In genomic region chr12:103860976-103861375, GRCm38 (mm10) we compare ENCODE assay signal across 27 mouse cellular contexts. TPM values are rescaled to one million over a fixed set of nuclear protein-coding genes. Genes with fewer than 3 reads are reported as not detected.
DNase-seq lines count a peak whose midpoint lies in the region; ATAC-seq lines count a peak whose summit lies in the region.
"Had no signal": no experiment of that assay in that cellular context is flagged by ENCODE, and none has a peak within 500 bp of the region (broad histone marks: within the 10 kb centered on the region; RNA-seq: fewer than 3 reads in every experiment).

No protein-coding gene starts in this region.

- DNase-seq in kidney, adult 9 months: peak; percentile 2
- no peak for DNase-seq in kidney, adult 8-10 months
- peak; percentile 2 for DNase-seq in brain, adult 2 months (ENCODE audit: low read depth, low spot score)
- no peak for DNase-seq in thymus, postnatal 36 days
- no peak for DNase-seq in gastrocnemius, postnatal 4 days (ENCODE audit: low spot score in 2 of 2)
- DNase-seq: adrenal gland, adult 2 months; adrenal gland, postnatal 25 days; cerebellum, adult 11 months; cerebellum, adult 8-10 months; cerebellum, postnatal 14 days; embryo, embryonic 11 days; gastrocnemius, postnatal 10 days; heart, postnatal 10 days had no signal

- no peaks in the 10 kb centered on the region for H3K9me3 ChIP-seq in liver, embryonic 16.5 days (replicated peaks; ENCODE audit: control insufficient read depth, low read length)
- H3K9me3 ChIP-seq: embryonic facial prominence, embryonic 15.5 days; forebrain, embryonic 15.5 days had no signal

- peak overlapping the region; percentile 42; the same call in 1 of the 2 replicates for H3K4me2 ChIP-seq in liver, embryonic 16.5 days (ENCODE audit: low read depth, low read length)
- H3K4me2 ChIP-seq: embryonic facial prominence, embryonic 15.5 days; forebrain, embryonic 15.5 days; hindbrain, embryonic 13.5 days had no signal

- peak overlapping the region; percentile 66 for H3K27ac ChIP-seq in brown adipose tissue, adult 24 weeks (replicated peaks; ENCODE audit: low read depth, low read length)
- no peak overlapping the region for H3K27ac ChIP-seq in liver, embryonic 16.5 days (ENCODE audit: low read length)
- H3K27ac ChIP-seq: embryonic facial prominence, embryonic 15.5 days; forebrain, embryonic 10.5 days; forebrain, embryonic 15.5 days; hindbrain, embryonic 13.5 days; hindbrain, postnatal 0 days had no signal

- H3K36me3 ChIP-seq in liver, embryonic 16.5 days (ENCODE audit: control insufficient read depth, insufficient read depth): no peaks in the 10 kb centered on the region
- H3K36me3 ChIP-seq: embryonic facial prominence, embryonic 15.5 days; forebrain, embryonic 10.5 days; forebrain, embryonic 15.5 days; hindbrain, embryonic 13.5 days had no signal

- H3K9ac ChIP-seq in liver, embryonic 16.5 days (ENCODE audit: low read depth, low read length): no peak overlapping the region
- H3K9ac ChIP-seq: embryonic facial prominence, embryonic 15.5 days; forebrain, embryonic 15.5 days; hindbrain, embryonic 13.5 days had no signal

- no peaks in the 10 kb centered on the region for H3K4me1 ChIP-seq in brown adipose tissue, adult 24 weeks (ENCODE audit: control insufficient read depth, insufficient read depth, insufficient read length, low read length)
- no peaks in the 10 kb centered on the region; the same call in 1 of the 2 replicates for H3K4me1 ChIP-seq in liver, embryonic 16.5 days (ENCODE audit: control insufficient read depth, low read depth, low read length)
- H3K4me1 ChIP-seq: embryonic facial prominence, embryonic 15.5 days; forebrain, embryonic 10.5 days; forebrain, embryonic 15.5 days; hindbrain, embryonic 13.5 days had no signal

- 20% methylated on average over 3 of the region's 3 CpGs for WGBS in liver, embryonic 16.5 days (ENCODE audit: insufficient replicate concordance)

- no peaks in the 10 kb centered on the region for H3K27me3 ChIP-seq in liver, embryonic 16.5 days (ENCODE audit: control insufficient read depth, insufficient read depth, low read depth, low read length)
- H3K27me3 ChIP-seq: embryonic facial prominence, embryonic 15.5 days; forebrain, embryonic 15.5 days; hindbrain, embryonic 13.5 days had no signal

- no peak overlapping the region for H3K4me3 ChIP-seq in brown adipose tissue, adult 24 weeks (ENCODE audit: insufficient read depth, low read depth, low read length)
- H3K4me3 ChIP-seq in liver, embryonic 16.5 days (ENCODE audit: low read depth, low read length): peak overlapping the region; percentile 16; the same call in 1 of the 2 replicates
- H3K4me3 ChIP-seq: embryonic facial prominence, embryonic 15.5 days; erythroblast, embryonic 14.5 days; forebrain, embryonic 10.5 days; forebrain, embryonic 15.5 days; hindbrain, embryonic 13.5 days had no signal

- no peak for ATAC-seq in liver, embryonic 16.5 days (ENCODE audit: low read depth)
- ATAC-seq: forebrain, embryonic 15.5 days; hindbrain, postnatal 0 days had no signal

RNA-seq across cellular contexts. Expression of gene Serpina1a, which starts 2.4 kb away (rescaled TPM):
- polyA plus RNA-seq in brown adipose tissue, adult 24 weeks (2012; ENCODE audit: insufficient read depth, insufficient read length, missing spikeins): 8.7 TPM in 1 of 2 replicates, not detected in the other
- polyA plus RNA-seq in liver, embryonic 16.5 days (2015; fragmentation: Nextera tagmentation; extraction: Ambion mirVana): 1,052 and 1,237 TPM in 2 replicates
- 1 to 10 TPM in 1 of 2 experiments, under 1 TPM in 1; 0.93 to 9.3 TPM for total RNA-seq in gastrocnemius, postnatal 4 days (2021)
- total RNA-seq: common myeloid progenitor, adult 5-6 weeks; ES-E14; heart, postnatal 10 days; hematopoietic stem cell, adult 5-6 weeks; hindbrain, postnatal 0 days had no signal
- polyA plus RNA-seq: embryonic facial prominence, embryonic 11.5 days; embryonic facial prominence, embryonic 15.5 days; forebrain, embryonic 10.5 days; forebrain, embryonic 15.5 days; frontal cortex, adult 2 months; hindbrain, embryonic 13.5 days; hindbrain, postnatal 0 days had no signal

RNA-seq across cellular contexts. Expression of gene Serpina1b, which starts 30.8 kb away (rescaled TPM):
- 1.0 and 5.0 TPM in 2 replicates for polyA plus RNA-seq in brown adipose tissue, adult 24 weeks (2012; ENCODE audit: insufficient read depth, insufficient read length, missing spikeins)
- 1,316 and 1,448 TPM in 2 replicates for polyA plus RNA-seq in liver, embryonic 16.5 days (2015; fragmentation: Nextera tagmentation; extraction: Ambion mirVana)
- 10 to 100 TPM in 1 of 2 experiments, 1 to 10 TPM in 1; 2.0 to 25.0 TPM for total RNA-seq in gastrocnemius, postnatal 4 days (2021)
- total RNA-seq: common myeloid progenitor, adult 5-6 weeks; ES-E14; hematopoietic stem cell, adult 5-6 weeks; hindbrain, postnatal 0 days had no signal
- polyA plus RNA-seq: erythroblast, embryonic 14.5 days; forebrain, embryonic 15.5 days; frontal cortex, adult 2 months; heart, embryonic 14.5 days; hindbrain, embryonic 13.5 days; hindbrain, postnatal 0 days had no signal

RNA-seq across cellular contexts. Expression of gene Serpina1c, which starts 43.7 kb away (rescaled TPM):
- 2.3 and 5.3 TPM in 2 replicates for polyA plus RNA-seq in brown adipose tissue, adult 24 weeks (2012; ENCODE audit: insufficient read depth, insufficient read length, missing spikeins)
- polyA plus RNA-seq in liver, embryonic 16.5 days (2015; fragmentation: Nextera tagmentation; extraction: Ambion mirVana): 574 and 660 TPM in 2 replicates
- total RNA-seq in gastrocnemius, postnatal 4 days (2021): 1 to 10 TPM; 1.1 to 7.3 TPM
- total RNA-seq: adrenal gland, postnatal 25 days; common myeloid progenitor, adult 5-6 weeks; ES-E14; heart, postnatal 10 days; hematopoietic stem cell, adult 5-6 weeks; hindbrain, postnatal 0 days had no signal
- polyA plus RNA-seq: embryonic facial prominence, embryonic 15.5 days; erythroblast, embryonic 14.5 days; forebrain, embryonic 10.5 days; forebrain, embryonic 15.5 days; frontal cortex, adult 2 months; heart, embryonic 14.5 days; hindbrain, embryonic 13.5 days; hindbrain, postnatal 0 days had no signal

Comparison
In these comparisons a context has a peak if more than half of its experiments do, and no peak if none do; other contexts are left out.
1. DNase-seq: peak in kidney, adult 9 months (single experiment) and brain, adult 2 months (single experiment); none in kidney, adult 8-10 months (0 of 2), thymus, postnatal 36 days (0 of 2) and gastrocnemius, postnatal 4 days (0 of 2).
2. RNA of gene Serpina1a, which starts 2.4 kb away (polyA plus RNA-seq): 1,052 to 1,237 TPM in liver, embryonic 16.5 days; 8.7 TPM in brown adipose tissue, adult 24 weeks; every median in the first group is over 100 times any median in the second.
3. RNA of gene Serpina1b, which starts 30.8 kb away (polyA plus RNA-seq): 1,316 to 1,448 TPM in liver, embryonic 16.5 days; 1.0 to 5.0 TPM in brown adipose tissue, adult 24 weeks; every median in the first group is over 100 times any median in the second.
4. RNA of gene Serpina1c, which starts 43.7 kb away (polyA plus RNA-seq): 574 to 660 TPM in liver, embryonic 16.5 days; 2.3 to 5.3 TPM in brown adipose tissue, adult 24 weeks; every median in the first group is over 10 times any median in the second.